Mouse (Mus musculus): ENCODE results near the gene Trh. TPM values are rescaled to one million over a fixed set of nuclear protein-coding genes. Genes with fewer than 3 reads are reported as not detected.

The Trh gene
- polyA plus RNA-seq (2014; fragmentation: Nextera tagmentation; extraction: Ambion mirVana): 0.40 and 0.73 TPM in 2 replicates

DNA sequence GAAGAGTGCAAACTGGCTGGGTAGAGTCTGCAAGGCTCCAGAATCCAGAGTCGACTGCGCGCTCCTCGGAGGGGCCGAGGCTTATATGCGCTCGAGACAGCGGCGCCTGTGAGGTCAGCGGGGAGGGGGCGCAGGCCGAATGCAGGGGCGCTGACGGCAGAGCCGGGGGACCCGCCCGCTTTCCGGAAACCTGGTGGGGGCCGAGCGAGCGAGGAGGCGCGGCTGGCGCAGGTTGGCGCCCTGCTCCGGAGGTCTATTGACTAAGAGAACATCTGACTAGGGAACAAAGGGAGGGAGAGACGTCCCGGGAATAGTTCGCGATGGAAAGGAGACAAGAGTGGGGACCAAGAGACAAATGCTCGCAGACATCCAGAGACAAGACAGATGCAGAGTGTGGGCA, at the start of gene Trh:
Gene Trh, minus strand, starts transcription at position 60 of the 400 bp plus-strand sequence.
- H3K36me3 ChIP-seq (ENCODE audit: control insufficient read depth, insufficient read depth, low read length): no peaks in the 10 kb centered on the region
- H3K4me1 ChIP-seq (ENCODE audit: control insufficient read depth, insufficient read depth, low read length): no peaks in the 10 kb centered on the region
- peak within 1 kb of the TSS; percentile 35 for H3K4me3 ChIP-seq (ENCODE audit: low read depth, low read length)
- H3K27ac ChIP-seq (replicated peaks; ENCODE audit: low read depth, low read length): no peak within 1 kb of the TSS
- ATAC-seq (ENCODE audit: low read depth) (no peak; the same call in 1 of the 2 replicates), DNase-seq (ENCODE audit: low spot score) (no peak)
- H3K4me2 ChIP-seq (ENCODE audit: low read depth, low read length): peak within 1 kb of the TSS; percentile 56
- WGBS: 1% methylated on average over 31 of the region's 31 CpGs
- H3K9ac ChIP-seq (ENCODE audit: low read depth, low read length): peak within 1 kb of the TSS; percentile 45
- H3K9me3 ChIP-seq (ENCODE audit: control insufficient read depth, low read length): no peaks in the 10 kb centered on the region
- H3K27me3 ChIP-seq (replicated peaks; ENCODE audit: control insufficient read depth, insufficient read depth, low read length): peaks cover 32% of the 10 kb centered on the region

DNA sequence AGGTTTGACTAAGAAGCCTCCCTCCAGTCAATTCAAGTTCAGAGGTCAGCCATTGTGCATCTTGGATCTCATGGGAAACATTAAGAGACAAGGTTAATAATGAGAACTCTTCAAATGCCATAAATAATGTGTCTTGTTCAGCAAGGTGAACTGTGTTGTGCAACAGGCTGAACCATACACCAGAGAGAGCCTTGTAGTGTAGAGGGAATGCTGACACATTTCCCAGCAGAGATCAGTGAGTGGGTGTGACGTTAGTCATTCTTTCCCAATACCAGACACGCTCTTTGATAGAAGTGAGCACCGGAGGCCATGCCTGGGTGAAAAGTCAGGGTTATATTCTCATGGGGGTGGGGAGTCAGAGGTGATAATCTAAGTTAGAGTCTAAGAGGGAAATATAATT, 46.4 kb upstream of the Trh start:
- DNase-seq (ENCODE audit: low spot score) (no peak), ATAC-seq (ENCODE audit: low read depth) (no peak)
- H3K36me3 ChIP-seq (ENCODE audit: control insufficient read depth, insufficient read depth, low read length): no peaks in the 10 kb centered on the region
- 84% methylated on average over 3 of the region's 3 CpGs for WGBS
- H3K9me3 ChIP-seq (ENCODE audit: control insufficient read depth, low read length): no peaks in the 10 kb centered on the region
- H3K4me1 ChIP-seq (ENCODE audit: control insufficient read depth, insufficient read depth, low read length): no peaks in the 10 kb centered on the region
- H3K9ac ChIP-seq (ENCODE audit: low read depth, low read length): no peak overlapping the region
- H3K27me3 ChIP-seq (replicated peaks; ENCODE audit: control insufficient read depth, insufficient read depth, low read length): no peaks in the 10 kb centered on the region
- no peak overlapping the region for H3K4me3 ChIP-seq (ENCODE audit: low read depth, low read length)
- no peak overlapping the region for H3K27ac ChIP-seq (replicated peaks; ENCODE audit: low read depth, low read length)
- no peak overlapping the region for H3K4me2 ChIP-seq (ENCODE audit: low read depth, low read length)

DNA sequence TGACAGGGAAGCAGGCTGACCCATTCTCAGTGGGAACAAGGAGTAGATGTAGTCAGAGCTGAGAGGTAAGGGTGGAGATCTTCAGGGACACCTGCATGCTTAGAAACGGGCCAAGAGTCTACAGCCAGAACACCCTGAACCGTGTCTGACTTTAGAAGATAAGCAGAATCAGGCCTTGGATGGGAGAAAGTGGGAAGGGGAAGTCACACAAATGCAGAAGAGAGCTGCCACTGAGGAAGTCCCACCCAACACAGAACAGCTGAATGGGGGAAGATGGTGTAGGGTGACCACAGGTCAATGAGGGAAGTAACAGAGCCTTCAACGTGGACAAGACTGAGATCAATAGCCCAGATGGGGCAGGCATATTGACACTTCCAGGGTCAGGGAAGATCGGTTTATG, 42.4 kb upstream of the Trh start:
- H3K27me3 ChIP-seq (replicated peaks; ENCODE audit: control insufficient read depth, insufficient read depth, low read length): no peaks in the 10 kb centered on the region
- H3K4me3 ChIP-seq (ENCODE audit: low read depth, low read length): no peak overlapping the region
- H3K9me3 ChIP-seq (ENCODE audit: control insufficient read depth, low read length): no peaks in the 10 kb centered on the region
- no peak overlapping the region for H3K4me2 ChIP-seq (ENCODE audit: low read depth, low read length)
- no peak overlapping the region for H3K27ac ChIP-seq (replicated peaks; ENCODE audit: low read depth, low read length)
- ATAC-seq (ENCODE audit: low read depth): no peak
- no peaks in the 10 kb centered on the region for H3K36me3 ChIP-seq (ENCODE audit: control insufficient read depth, insufficient read depth, low read length)
- 50% methylated on average over 4 of the region's 4 CpGs for WGBS
- no peak overlapping the region for H3K9ac ChIP-seq (ENCODE audit: low read depth, low read length)
- H3K4me1 ChIP-seq (ENCODE audit: control insufficient read depth, insufficient read depth, low read length): no peaks in the 10 kb centered on the region
- no peak for DNase-seq (ENCODE audit: low spot score)

DNA sequence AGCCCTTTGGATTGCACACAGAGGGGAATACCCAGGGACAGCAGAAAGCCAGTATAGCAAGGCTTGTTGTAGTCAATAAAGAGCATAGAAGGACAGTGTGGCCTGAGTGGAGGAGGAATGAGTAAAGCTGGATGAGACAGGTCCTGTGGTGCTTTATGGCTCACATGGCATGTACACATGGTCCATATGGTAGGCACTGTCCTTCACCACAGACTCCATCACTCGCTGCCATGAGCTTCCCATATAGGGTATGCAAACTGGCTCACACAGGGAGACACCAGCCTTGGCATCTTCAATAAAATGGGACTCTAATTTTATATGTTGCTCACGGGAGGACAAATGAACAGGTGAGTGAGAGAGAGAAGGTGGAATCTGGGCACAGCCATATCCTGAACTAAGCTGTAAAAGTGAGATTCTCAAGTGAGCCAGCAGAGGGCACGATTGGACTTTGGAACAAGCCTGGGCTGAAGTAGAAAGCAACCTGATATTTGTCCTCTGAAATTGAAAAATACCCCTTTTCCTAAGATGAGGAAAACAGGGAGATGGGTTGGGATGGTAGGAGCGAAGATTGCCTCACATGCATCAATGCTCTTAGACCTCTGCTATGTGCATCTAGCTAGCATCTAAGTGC, 41.9 kb upstream of the Trh start:
- peak; percentile 62 for DNase-seq (ENCODE audit: low spot score)
- H3K27ac ChIP-seq (replicated peaks; ENCODE audit: low read depth, low read length): no peak overlapping the region
- H3K4me1 ChIP-seq (ENCODE audit: control insufficient read depth, insufficient read depth, low read length): no peaks in the 10 kb centered on the region
- H3K9me3 ChIP-seq (ENCODE audit: control insufficient read depth, low read length): no peaks in the 10 kb centered on the region
- H3K36me3 ChIP-seq (ENCODE audit: control insufficient read depth, insufficient read depth, low read length): no peaks in the 10 kb centered on the region
- 27% methylated on average over 4 of the region's 4 CpGs for WGBS
- peak; percentile 67; the same call in 1 of the 2 replicates for ATAC-seq (ENCODE audit: low read depth)
- H3K9ac ChIP-seq (ENCODE audit: low read depth, low read length): no peak overlapping the region
- H3K4me2 ChIP-seq (ENCODE audit: low read depth, low read length): no peak overlapping the region
- H3K4me3 ChIP-seq (ENCODE audit: low read depth, low read length): no peak overlapping the region
- H3K27me3 ChIP-seq (replicated peaks; ENCODE audit: control insufficient read depth, insufficient read depth, low read length): no peaks in the 10 kb centered on the region

DNA sequence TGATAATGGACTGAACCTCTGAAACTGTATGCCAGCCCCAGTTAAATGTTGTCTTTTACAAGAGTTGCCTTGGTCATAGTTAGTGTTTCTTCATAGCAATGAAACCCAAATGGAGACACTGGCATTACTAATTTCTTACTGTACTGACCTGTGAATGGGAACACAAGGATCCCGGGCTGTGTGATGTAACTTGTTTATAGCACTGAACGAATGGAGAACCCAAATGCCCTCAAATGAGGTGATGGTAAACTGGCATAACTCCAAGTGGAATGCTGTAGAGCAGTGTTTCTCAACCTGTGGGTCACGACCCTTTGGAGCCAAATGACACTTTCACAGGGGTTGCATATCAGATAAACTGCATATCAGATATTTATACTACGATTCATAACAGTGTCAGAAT, 41.1 kb upstream of the Trh start:
- ATAC-seq (ENCODE audit: low read depth) (no peak), DNase-seq (ENCODE audit: low spot score) (no peak)
- H3K4me1 ChIP-seq (ENCODE audit: control insufficient read depth, insufficient read depth, low read length): no peaks in the 10 kb centered on the region
- no peak overlapping the region for H3K4me3 ChIP-seq (ENCODE audit: low read depth, low read length)
- WGBS: 78% methylated on average over 4 of the region's 4 CpGs
- H3K27me3 ChIP-seq (replicated peaks; ENCODE audit: control insufficient read depth, insufficient read depth, low read length): no peaks in the 10 kb centered on the region
- H3K9ac ChIP-seq (ENCODE audit: low read depth, low read length): no peak overlapping the region
- H3K4me2 ChIP-seq (ENCODE audit: low read depth, low read length): no peak overlapping the region
- H3K27ac ChIP-seq (replicated peaks; ENCODE audit: low read depth, low read length): no peak overlapping the region
- no peaks in the 10 kb centered on the region for H3K36me3 ChIP-seq (ENCODE audit: control insufficient read depth, insufficient read depth, low read length)
- no peaks in the 10 kb centered on the region for H3K9me3 ChIP-seq (ENCODE audit: control insufficient read depth, low read length)

DNA sequence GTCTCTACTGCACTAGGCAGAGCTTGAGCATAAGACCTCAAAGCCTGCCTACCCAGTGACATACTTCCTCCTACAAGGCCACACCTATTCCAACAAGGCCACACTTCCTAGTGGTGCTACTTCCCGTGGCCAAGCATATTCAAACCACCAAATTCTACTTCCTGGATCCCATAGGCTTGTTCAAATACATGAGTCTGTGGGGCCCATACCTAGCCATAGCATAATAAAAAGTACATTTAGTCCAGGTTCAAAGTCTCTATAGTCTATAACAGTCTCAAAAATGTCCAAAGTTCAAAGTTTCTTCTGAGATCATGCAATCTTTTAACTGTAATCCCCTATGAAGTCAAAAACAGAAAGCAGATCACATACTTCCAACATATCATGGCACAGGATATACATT, 32.7 kb upstream of the Trh start:
- no peak overlapping the region for H3K9ac ChIP-seq (ENCODE audit: low read depth, low read length)
- H3K9me3 ChIP-seq (ENCODE audit: control insufficient read depth, low read length): no peaks in the 10 kb centered on the region
- DNase-seq (ENCODE audit: low spot score) (no peak), ATAC-seq (ENCODE audit: low read depth) (no peak)
- no peak overlapping the region for H3K4me3 ChIP-seq (ENCODE audit: low read depth, low read length)
- no peak overlapping the region for H3K4me2 ChIP-seq (ENCODE audit: low read depth, low read length)
- no peak overlapping the region for H3K27ac ChIP-seq (replicated peaks; ENCODE audit: low read depth, low read length)
- no peaks in the 10 kb centered on the region for H3K36me3 ChIP-seq (ENCODE audit: control insufficient read depth, insufficient read depth, low read length)
- no peaks in the 10 kb centered on the region for H3K4me1 ChIP-seq (ENCODE audit: control insufficient read depth, insufficient read depth, low read length)
- no peaks in the 10 kb centered on the region for H3K27me3 ChIP-seq (replicated peaks; ENCODE audit: control insufficient read depth, insufficient read depth, low read length)
- 63% methylated on average over 1 of the region's 1 CpGs for WGBS

DNA sequence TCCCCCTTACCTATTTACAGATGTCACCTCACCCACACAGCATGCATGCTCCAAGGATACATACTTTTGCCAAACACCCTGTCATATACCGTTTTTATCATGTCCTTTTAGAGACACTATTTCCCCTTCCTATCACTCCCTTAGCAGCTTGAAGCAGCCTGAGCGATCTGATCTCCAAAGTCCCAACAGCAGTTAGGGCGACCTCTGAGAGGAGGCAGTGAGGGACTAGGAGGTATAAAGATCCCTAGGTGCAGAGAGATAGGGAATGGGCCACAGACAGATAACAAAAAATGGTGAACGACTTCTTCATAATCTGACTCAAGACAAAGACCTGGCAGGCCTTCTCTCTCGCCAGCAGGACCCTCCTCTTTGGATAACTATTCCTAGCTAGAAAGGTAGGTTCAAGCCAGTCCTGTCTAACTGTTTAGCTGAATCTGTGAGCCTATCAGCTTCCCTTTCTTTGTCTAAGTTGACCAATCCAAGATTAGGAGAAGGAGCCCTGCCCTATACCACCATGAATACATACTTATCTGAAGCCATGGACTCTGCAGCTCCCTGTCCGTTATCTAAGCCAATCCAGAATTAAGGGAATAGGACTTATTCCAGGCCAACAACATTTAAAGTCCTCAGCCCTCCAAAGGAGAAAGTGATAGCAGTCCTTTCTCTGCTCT, 29.3 kb upstream of the Trh start:
- no peaks in the 10 kb centered on the region; the same call in 1 of the 2 replicates for H3K27me3 ChIP-seq (replicated peaks; ENCODE audit: control insufficient read depth, insufficient read depth, low read length)
- no peak overlapping the region for H3K9ac ChIP-seq (ENCODE audit: low read depth, low read length)
- H3K27ac ChIP-seq (replicated peaks; ENCODE audit: low read depth, low read length): no peak overlapping the region
- no peak for ATAC-seq (ENCODE audit: low read depth)
- no peak for DNase-seq (ENCODE audit: low spot score)
- no peaks in the 10 kb centered on the region for H3K36me3 ChIP-seq (ENCODE audit: control insufficient read depth, insufficient read depth, low read length)
- 72% methylated on average over 6 of the region's 6 CpGs for WGBS
- no peaks in the 10 kb centered on the region for H3K4me1 ChIP-seq (ENCODE audit: control insufficient read depth, insufficient read depth, low read length)
- H3K4me2 ChIP-seq (ENCODE audit: low read depth, low read length): no peak overlapping the region
- H3K9me3 ChIP-seq (ENCODE audit: control insufficient read depth, low read length): no peaks in the 10 kb centered on the region
- H3K4me3 ChIP-seq (ENCODE audit: low read depth, low read length): no peak overlapping the region

DNA sequence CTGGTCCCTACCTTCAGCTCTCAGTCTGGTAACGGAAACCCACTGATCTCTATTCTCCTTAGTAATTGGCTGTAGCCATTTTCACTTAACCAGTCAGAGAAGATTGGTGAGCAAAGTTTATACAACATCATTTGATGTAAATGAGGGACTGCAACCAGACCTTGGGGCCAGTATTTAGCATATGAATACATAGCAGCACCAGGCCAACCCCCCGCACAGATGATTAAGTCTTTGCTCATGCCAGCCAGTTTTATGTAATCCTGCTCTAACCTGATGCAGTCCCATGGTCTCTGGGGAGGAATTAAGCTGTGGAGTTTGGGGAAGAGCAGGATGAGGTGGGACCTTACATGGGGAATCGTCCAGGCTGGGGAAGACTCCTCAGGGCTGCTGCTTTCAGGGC, 28.2 kb upstream of the Trh start:
- WGBS: 60% methylated on average over 3 of the region's 3 CpGs
- H3K27ac ChIP-seq (replicated peaks; ENCODE audit: low read depth, low read length): no peak overlapping the region
- DNase-seq (ENCODE audit: low spot score) (no peak), ATAC-seq (ENCODE audit: low read depth) (no peak)
- H3K36me3 ChIP-seq (ENCODE audit: control insufficient read depth, insufficient read depth, low read length): no peaks in the 10 kb centered on the region
- H3K9me3 ChIP-seq (ENCODE audit: control insufficient read depth, low read length): no peaks in the 10 kb centered on the region
- H3K27me3 ChIP-seq (replicated peaks; ENCODE audit: control insufficient read depth, insufficient read depth, low read length): no peaks in the 10 kb centered on the region; the same call in 1 of the 2 replicates
- no peak overlapping the region for H3K4me3 ChIP-seq (ENCODE audit: low read depth, low read length)
- H3K9ac ChIP-seq (ENCODE audit: low read depth, low read length): no peak overlapping the region
- H3K4me1 ChIP-seq (ENCODE audit: control insufficient read depth, insufficient read depth, low read length): no peaks in the 10 kb centered on the region
- H3K4me2 ChIP-seq (ENCODE audit: low read depth, low read length): no peak overlapping the region

DNA sequence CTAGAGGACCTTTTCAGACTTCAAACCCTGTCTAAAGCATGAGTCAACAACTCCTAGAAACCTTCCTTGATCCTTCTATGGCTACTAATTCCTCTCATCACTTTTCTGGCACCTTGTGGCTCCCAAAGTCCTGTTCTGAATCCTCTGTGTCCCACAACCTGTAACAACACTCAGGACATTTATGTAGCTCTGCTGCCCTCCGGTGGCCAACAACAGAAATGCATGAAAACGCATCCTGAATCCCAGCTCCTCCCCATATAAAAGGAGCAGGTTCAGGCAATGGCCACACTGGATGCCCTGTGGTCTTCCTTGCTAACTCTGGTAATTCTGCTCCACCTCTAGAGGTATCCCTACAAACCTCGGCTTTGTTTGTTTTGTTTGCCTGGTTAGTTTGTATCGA, 24.6 kb upstream of the Trh start:
- peak; percentile 64 for DNase-seq (ENCODE audit: low spot score)
- WGBS: 6% methylated on average over 4 of the region's 4 CpGs
- no peaks in the 10 kb centered on the region for H3K4me1 ChIP-seq (ENCODE audit: control insufficient read depth, insufficient read depth, low read length)
- no peak for ATAC-seq (ENCODE audit: low read depth)
- no peaks in the 10 kb centered on the region for H3K36me3 ChIP-seq (ENCODE audit: control insufficient read depth, insufficient read depth, low read length)
- no peak overlapping the region for H3K27ac ChIP-seq (replicated peaks; ENCODE audit: low read depth, low read length)
- no peak overlapping the region for H3K4me3 ChIP-seq (ENCODE audit: low read depth, low read length)
- H3K9me3 ChIP-seq (ENCODE audit: control insufficient read depth, low read length): no peaks in the 10 kb centered on the region
- H3K27me3 ChIP-seq (replicated peaks; ENCODE audit: control insufficient read depth, insufficient read depth, low read length): no peaks in the 10 kb centered on the region; the same call in 1 of the 2 replicates
- no peak overlapping the region for H3K4me2 ChIP-seq (ENCODE audit: low read depth, low read length)
- H3K9ac ChIP-seq (ENCODE audit: low read depth, low read length): no peak overlapping the region
